Mouse (Mus musculus) brain, embryonic 14.5 days (tissue): Measurements from ENCODE around the gene Ccdc62.

Experiments used
- CTCF ChIP-seq: fragments of 200-500 bp; IDR thresholded peaks from 2 replicates; pipeline ENCODE4 v1.5.1; 2012; ENCODE audit warnings: inconsistent platforms, mild to moderate bottlenecking, moderate library complexity, borderline replicate concordance; ENCODE audit not compliant: insufficient read depth, insufficient read length; ENCODE audit errors: extremely low read depth
- POLR2A ChIP-seq: fragments of 200-500 bp; IDR thresholded peaks from 2 replicates; pipeline ENCODE4 v1.6.1; 2012; ENCODE audit warnings: mild to moderate bottlenecking, inconsistent platforms, borderline replicate concordance; ENCODE audit not compliant: poor library complexity, insufficient read depth, insufficient read length, severe bottlenecking; ENCODE audit errors: extremely low read depth

GRCm38 (mm10) chr5:123904059-123904672 is 26.3 kb upstream of the Ccdc62 start:
- TF ChIP-seq POLR2A (no peak), CTCF (no peak)
